Comparison of ENCODE assay signal across 9 mouse cellular contexts in genomic region chr5:66697119-66697518, GRCm38 (mm10). TPM values are rescaled to one million over a fixed set of nuclear protein-coding genes. Genes with fewer than 3 reads are reported as not detected.
DNase-seq lines count a peak whose midpoint lies in the region; ATAC-seq lines count a peak whose summit lies in the region.
"Had no signal": no experiment of that assay in that cellular context is flagged by ENCODE, and none has a peak within 500 bp of the region (broad histone marks: within the 10 kb centered on the region; RNA-seq: fewer than 3 reads in every experiment).

No protein-coding gene starts in this region.

- no peak overlapping the region for H3K9ac ChIP-seq in liver, embryonic 11.5 days (ENCODE audit: low read depth, low read length)

- intact Hi-C loops in heart, postnatal 14 days (cut with DNase I), result loop anchor here (1.0 to 5.0 kb wide), 2 partner anchors 300 to 319 kb away; no protein-coding TSS in a partner anchor

- no peak overlapping the region for H3K27ac ChIP-seq in liver, embryonic 11.5 days (ENCODE audit: low read depth, low read length)

- peak; percentile 70 for DNase-seq in CD4-positive, CD25-positive, alpha-beta regulatory T cell, adult 2 months (ENCODE audit: low read depth, low spot score)
- peak; percentile 14 for DNase-seq in liver
- DNase-seq in liver, embryonic 11.5 days (ENCODE audit: low spot score), result no peak
- peak; percentile 65 to 77 for DNase-seq in cerebellum, adult 18-20 months
- DNase-seq in heart, postnatal 14 days, result peak; percentile 50 to 70
- DNase-seq in lung, postnatal 14 days, result peak; percentile 76
- peak; percentile 20 for DNase-seq in thymus, postnatal 25 days

- no peak for ATAC-seq in CD4-positive, CD25-positive, alpha-beta regulatory T cell, adult 4 months
- ATAC-seq in liver, embryonic 11.5 days (replicated peaks; ENCODE audit: low FRiP score), result no peak

- H3K9me3 ChIP-seq in liver, embryonic 11.5 days (ENCODE audit: control insufficient read depth, low read length), result no peaks in the 10 kb centered on the region
- H3K9me3 ChIP-seq: megakaryocyte, embryonic 14.5 days had no signal

- no peak overlapping the region for H3K4me2 ChIP-seq in liver, embryonic 11.5 days

- no peaks in the 10 kb centered on the region for H3K27me3 ChIP-seq in liver, embryonic 11.5 days (replicated peaks; ENCODE audit: control insufficient read depth, insufficient read depth, low read length)
- H3K27me3 ChIP-seq: megakaryocyte, embryonic 14.5 days had no signal

- no peak overlapping the region for H3K4me3 ChIP-seq in liver, embryonic 11.5 days (ENCODE audit: low read depth, low read length)
- H3K4me3 ChIP-seq: megakaryocyte, embryonic 14.5 days had no signal

- no peaks in the 10 kb centered on the region for H3K4me1 ChIP-seq in liver, embryonic 11.5 days (replicated peaks; ENCODE audit: control insufficient read depth, insufficient read depth, low read length)
- H3K4me1 ChIP-seq: megakaryocyte, embryonic 14.5 days had no signal

- H3K36me3 ChIP-seq in liver, embryonic 11.5 days (ENCODE audit: control insufficient read depth, insufficient read depth, low read length), result no peaks in the 10 kb centered on the region

RNA-seq across cellular contexts. Expression of gene Uchl1, which starts 21.2 kb away (rescaled TPM):
- not detected for polyA plus RNA-seq in CD4-positive, CD25-positive, alpha-beta regulatory T cell, adult 4 months (2017; shearing (Covaris generic))
- 11.3 and 14.0 TPM in 2 replicates for polyA plus RNA-seq in liver, embryonic 11.5 days (2014; fragmentation: Nextera tagmentation; extraction: Ambion mirVana)
- total RNA-seq in heart, postnatal 14 days (2021), result 10 to 100 TPM; 13.8 to 14.1 TPM

RNA-seq across cellular contexts. Expression of gene Limch1, which starts 48.5 kb away (rescaled TPM):
- polyA plus RNA-seq in CD4-positive, CD25-positive, alpha-beta regulatory T cell, adult 4 months (2017; shearing (Covaris generic)), result not detected
- 11.6 and 13.4 TPM in 2 replicates for polyA plus RNA-seq in liver, embryonic 11.5 days (2014; fragmentation: Nextera tagmentation; extraction: Ambion mirVana)
- total RNA-seq in heart, postnatal 14 days (2021), result 100 to 1,000 TPM; 189 to 196 TPM

Comparison
In these comparisons a context has a peak if more than half of its experiments do, and no peak if none do; other contexts are left out.
1. RNA of gene Uchl1, which starts 21.2 kb away (polyA plus RNA-seq): 11.3 to 14.0 TPM in liver, embryonic 11.5 days; not detected in CD4-positive, CD25-positive, alpha-beta regulatory T cell, adult 4 months; every median in the first group is over 10 times any median in the second.
2. RNA of gene Limch1, which starts 48.5 kb away (polyA plus RNA-seq): 11.6 to 13.4 TPM in liver, embryonic 11.5 days; not detected in CD4-positive, CD25-positive, alpha-beta regulatory T cell, adult 4 months; every median in the first group is over 10 times any median in the second.